Mouse (Mus musculus): ENCODE results near the gene Gramd1b.

DNA sequence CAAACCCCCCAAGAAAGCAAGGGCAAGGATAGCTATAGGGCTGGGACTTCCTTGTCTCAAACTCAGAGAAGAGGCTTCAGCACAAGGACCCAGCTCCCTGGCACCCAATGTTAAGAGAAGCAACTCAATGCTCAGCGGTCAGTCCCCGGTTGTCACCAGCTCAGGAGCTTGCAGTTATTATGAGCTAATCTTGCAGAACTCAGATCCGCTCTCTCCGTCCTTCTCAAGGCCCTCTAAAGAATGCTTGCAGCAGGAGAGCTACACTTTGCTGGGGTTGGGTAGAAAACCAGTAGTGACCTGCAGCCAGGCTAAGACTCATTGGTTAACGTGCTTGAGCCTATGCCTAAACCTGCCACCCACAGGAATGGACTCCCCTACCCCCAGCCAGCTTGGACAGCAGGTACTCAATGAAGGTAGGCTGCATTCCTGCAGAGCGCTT, 156.6 kb downstream of the Gramd1b start:
- TF ChIP-seq CTCF (IDR thresholded peaks at IDR 0.05; ENCODE audit: low read depth) (no peak), EP300 (IDR thresholded peaks at IDR 0.05; ENCODE audit: low read depth) (no peak)

Data from heart, postnatal 0 days (tissue).